19 mouse cellular contexts compared by ENCODE assay signal in the genomic region with DNA sequence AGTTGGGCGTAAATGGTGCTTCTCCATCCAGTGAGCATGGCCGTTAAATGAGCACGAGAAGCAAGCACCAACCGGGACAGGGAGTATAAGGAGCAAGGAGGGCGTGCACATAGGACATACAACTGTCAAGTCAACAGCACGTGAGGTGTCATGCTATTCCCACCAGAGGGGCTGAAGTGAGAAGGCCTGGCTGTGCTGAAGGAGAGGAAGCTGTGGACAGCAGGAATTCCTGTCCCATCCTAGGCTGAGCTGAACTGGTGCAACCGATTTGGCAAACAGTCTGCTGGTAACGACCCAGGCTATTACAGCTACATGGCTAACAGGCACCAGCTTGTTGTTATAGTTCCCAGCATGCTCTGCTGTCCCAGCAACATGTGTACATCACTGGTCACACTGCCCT.
"Had no signal": no experiment of that assay in that cellular context is flagged by ENCODE, and none has a peak within 500 bp of the region (broad histone marks: within the 10 kb centered on the region; RNA-seq: fewer than 3 reads in every experiment).

No protein-coding gene starts in this region.

- H3K36me3 ChIP-seq: liver, embryonic 15.5 days; lung, embryonic 15.5 days; midbrain, embryonic 13.5 days; midbrain, embryonic 15.5 days; neural tube, embryonic 13.5 days; neural tube, embryonic 15.5 days had no signal

- H3K9ac ChIP-seq: liver, embryonic 15.5 days; liver, postnatal 0 days; lung, embryonic 15.5 days; midbrain, embryonic 13.5 days; midbrain, embryonic 15.5 days; neural tube, embryonic 13.5 days; neural tube, embryonic 15.5 days had no signal

- H3K4me1 ChIP-seq: liver, embryonic 15.5 days; midbrain, embryonic 15.5 days had no signal

- H3K9me3 ChIP-seq: liver, embryonic 15.5 days; lung, embryonic 15.5 days; midbrain, embryonic 13.5 days; midbrain, embryonic 15.5 days; neural tube, embryonic 13.5 days; neural tube, embryonic 15.5 days had no signal

- H3K4me2 ChIP-seq: liver, embryonic 15.5 days; lung, embryonic 15.5 days; midbrain, embryonic 11.5 days; midbrain, embryonic 13.5 days; midbrain, embryonic 15.5 days; neural tube, embryonic 13.5 days; neural tube, embryonic 15.5 days had no signal

- DNase-seq: liver, postnatal 0 days; lung, adult 2 months; lung, postnatal 14 days; lung, postnatal 36 days; retina, postnatal 1 day; right cerebral cortex, adult 18-20 months; spleen, adult 18-20 months; thymus, adult 18-20 months; thymus, postnatal 14 days; thymus, postnatal 36 days had no signal

- H3K27me3 ChIP-seq: liver, embryonic 15.5 days; lung, embryonic 15.5 days; midbrain, embryonic 13.5 days; midbrain, embryonic 15.5 days; neural tube, embryonic 13.5 days; neural tube, embryonic 15.5 days had no signal

- H3K4me3 ChIP-seq: liver, embryonic 15.5 days; lung, embryonic 15.5 days; midbrain, embryonic 13.5 days; midbrain, embryonic 15.5 days; neural tube, embryonic 13.5 days; neural tube, embryonic 15.5 days had no signal

- H3K27ac ChIP-seq: liver, embryonic 15.5 days; lung, embryonic 15.5 days; macrophage; midbrain, embryonic 13.5 days; midbrain, embryonic 15.5 days; neural tube, embryonic 13.5 days; neural tube, embryonic 15.5 days had no signal

- ATAC-seq: liver, postnatal 0 days; lung, postnatal 0 days; midbrain, embryonic 13.5 days; midbrain, embryonic 15.5 days had no signal
